In genomic region chr10:68551316-68551715, GRCm38 (mm10) we compare ENCODE assay signal across 24 mouse cellular contexts. TPM values are rescaled to one million over a fixed set of nuclear protein-coding genes. Genes with fewer than 3 reads are reported as not detected.
A peak's percentile ranks its signal among the peaks of the same experiment; 100 is the strongest.
DNase-seq lines count a peak whose midpoint lies in the region; ATAC-seq and TF ChIP-seq lines count a peak whose summit lies in the region.
"Had no signal": no experiment of that assay in that cellular context is flagged by ENCODE, and none has a peak within 500 bp of the region (broad histone marks: within the 10 kb centered on the region; RNA-seq: fewer than 3 reads in every experiment).

No protein-coding gene starts in this region.

- no peaks in the 10 kb centered on the region for H3K36me3 ChIP-seq in hindbrain, embryonic 13.5 days
- no peaks in the 10 kb centered on the region for H3K36me3 ChIP-seq in hindbrain, postnatal 0 days (ENCODE audit: insufficient read depth, low read length)
- H3K36me3 ChIP-seq in intestine, embryonic 15.5 days: no peaks in the 10 kb centered on the region
- no peaks in the 10 kb centered on the region for H3K36me3 ChIP-seq in intestine, postnatal 0 days (ENCODE audit: control insufficient read depth, insufficient read depth)
- H3K36me3 ChIP-seq in kidney, embryonic 16.5 days (ENCODE audit: insufficient read depth, low read length): no peaks in the 10 kb centered on the region
- no peaks in the 10 kb centered on the region for H3K36me3 ChIP-seq in intestine, embryonic 16.5 days (ENCODE audit: control insufficient read depth, insufficient read depth, low read length)
- H3K36me3 ChIP-seq: embryonic facial prominence, embryonic 10.5 days; embryonic facial prominence, embryonic 12.5 days; forebrain, embryonic 15.5 days had no signal

- 85% methylated on average over 7 of the region's 7 CpGs for WGBS in hindbrain, embryonic 13.5 days
- WGBS in hindbrain, postnatal 0 days: 83% methylated on average over 7 of the region's 7 CpGs
- 72% methylated on average over 7 of the region's 7 CpGs for WGBS in intestine, embryonic 15.5 days
- 61% methylated on average over 7 of the region's 7 CpGs for WGBS in intestine, postnatal 0 days
- WGBS in kidney, embryonic 16.5 days: 75% methylated on average over 7 of the region's 7 CpGs
- 71% methylated on average over 7 of the region's 7 CpGs for WGBS in intestine, embryonic 16.5 days

- no peak overlapping the region for H3K4me3 ChIP-seq in hindbrain, embryonic 13.5 days
- H3K4me3 ChIP-seq in hindbrain, postnatal 0 days (ENCODE audit: low read length): no peak overlapping the region
- H3K4me3 ChIP-seq in intestine, embryonic 15.5 days (replicated peaks): no peak overlapping the region
- H3K4me3 ChIP-seq in intestine, postnatal 0 days (ENCODE audit: low read depth, low read length): no peak overlapping the region
- H3K4me3 ChIP-seq in kidney, embryonic 16.5 days (ENCODE audit: low read length): no peak overlapping the region
- H3K4me3 ChIP-seq in intestine, embryonic 16.5 days (ENCODE audit: low read length): no peak overlapping the region
- H3K4me3 ChIP-seq: embryonic facial prominence, embryonic 10.5 days; embryonic facial prominence, embryonic 12.5 days; forebrain, embryonic 13.5 days; forebrain, embryonic 15.5 days had no signal

- H3K27ac ChIP-seq in hindbrain, embryonic 13.5 days: 0 out of 2 replicates have a peak overlapping the region, but pooled peaks have one; percentile 23
- H3K27ac ChIP-seq in hindbrain, postnatal 0 days: no peak overlapping the region
- H3K27ac ChIP-seq in intestine, embryonic 15.5 days: no peak overlapping the region
- H3K27ac ChIP-seq in intestine, postnatal 0 days (ENCODE audit: low read depth, low read length): no peak overlapping the region
- peak overlapping the region; percentile 56; the same call in 1 of the 2 replicates for H3K27ac ChIP-seq in kidney, embryonic 16.5 days (ENCODE audit: low read length)
- no peak overlapping the region for H3K27ac ChIP-seq in intestine, embryonic 16.5 days (ENCODE audit: low read length)
- H3K27ac ChIP-seq: embryonic facial prominence, embryonic 10.5 days; embryonic facial prominence, embryonic 12.5 days; forebrain, embryonic 13.5 days; forebrain, embryonic 15.5 days had no signal

- no peaks in the 10 kb centered on the region for H3K4me1 ChIP-seq in hindbrain, embryonic 13.5 days (replicated peaks)
- H3K4me1 ChIP-seq in hindbrain, postnatal 0 days (ENCODE audit: insufficient read depth, low read length): no peaks in the 10 kb centered on the region
- no peaks in the 10 kb centered on the region for H3K4me1 ChIP-seq in intestine, embryonic 15.5 days (replicated peaks)
- H3K4me1 ChIP-seq in intestine, postnatal 0 days (replicated peaks; ENCODE audit: control insufficient read depth, insufficient read depth, low read length): no peaks in the 10 kb centered on the region
- peaks cover 6% of the 10 kb centered on the region; the same call in 1 of the 2 replicates for H3K4me1 ChIP-seq in kidney, embryonic 16.5 days (ENCODE audit: insufficient read depth, low read length)
- no peaks in the 10 kb centered on the region for H3K4me1 ChIP-seq in intestine, embryonic 16.5 days (ENCODE audit: control insufficient read depth, insufficient read depth, low read length)
- H3K4me1 ChIP-seq: embryonic facial prominence, embryonic 10.5 days; embryonic facial prominence, embryonic 12.5 days; forebrain, embryonic 13.5 days; forebrain, embryonic 15.5 days had no signal

- no peak overlapping the region for H3K9ac ChIP-seq in hindbrain, embryonic 13.5 days
- no peak overlapping the region for H3K9ac ChIP-seq in hindbrain, postnatal 0 days (replicated peaks; ENCODE audit: low read length)
- no peak overlapping the region for H3K9ac ChIP-seq in intestine, embryonic 15.5 days
- no peak overlapping the region for H3K9ac ChIP-seq in intestine, postnatal 0 days (ENCODE audit: low read depth, low read length)
- no peak overlapping the region for H3K9ac ChIP-seq in kidney, embryonic 16.5 days (replicated peaks; ENCODE audit: low read length)
- H3K9ac ChIP-seq in intestine, embryonic 16.5 days (ENCODE audit: low read depth, low read length): no peak overlapping the region
- H3K9ac ChIP-seq: embryonic facial prominence, embryonic 12.5 days; forebrain, embryonic 13.5 days; forebrain, embryonic 15.5 days had no signal

- no peak for TF ChIP-seq CTCF in hindbrain, postnatal 0 days (IDR thresholded peaks at IDR 0.05; ENCODE audit: low read depth)
- no peak for TF ChIP-seq CTCF in intestine, postnatal 0 days (IDR thresholded peaks at IDR 0.05; ENCODE audit: low read depth)

- no peak for DNase-seq in hindbrain, postnatal 0 days (ENCODE audit: low spot score)
- DNase-seq in kidney, postnatal 36 days: no peak
- DNase-seq in cerebellum, adult 11 months: no peak
- DNase-seq: adrenal gland, adult 2 months; adrenal gland, postnatal 10 days; adrenal gland, postnatal 25 days; cerebellum, adult 11-12 months; cerebellum, adult 2 months; cerebellum, adult 9-10 months; cerebellum, postnatal 10 days; cerebellum, postnatal 25 days had no signal

- no peak for ATAC-seq in hindbrain, embryonic 13.5 days (ENCODE audit: low FRiP score)
- no peak for ATAC-seq in hindbrain, postnatal 0 days
- ATAC-seq in intestine, embryonic 15.5 days: peak; percentile 66
- no peak for ATAC-seq in intestine, postnatal 0 days
- ATAC-seq in kidney, embryonic 16.5 days (ENCODE audit: low FRiP score, low TSS enrichment): no peak
- peak; percentile 60 for ATAC-seq in intestine, embryonic 16.5 days
- ATAC-seq: forebrain, embryonic 13.5 days; forebrain, embryonic 15.5 days had no signal

- no peaks in the 10 kb centered on the region for H3K9me3 ChIP-seq in hindbrain, embryonic 13.5 days
- H3K9me3 ChIP-seq in hindbrain, postnatal 0 days (ENCODE audit: low read length): no peaks in the 10 kb centered on the region
- no peaks in the 10 kb centered on the region for H3K9me3 ChIP-seq in intestine, embryonic 15.5 days
- H3K9me3 ChIP-seq in intestine, postnatal 0 days (ENCODE audit: control insufficient read depth): no peaks in the 10 kb centered on the region
- H3K9me3 ChIP-seq in kidney, embryonic 16.5 days (ENCODE audit: low read length): no peaks in the 10 kb centered on the region; the same call in 1 of the 2 replicates
- no peaks in the 10 kb centered on the region for H3K9me3 ChIP-seq in intestine, embryonic 16.5 days (ENCODE audit: control insufficient read depth, low read length)
- H3K9me3 ChIP-seq: embryonic facial prominence, embryonic 10.5 days; embryonic facial prominence, embryonic 12.5 days; forebrain, embryonic 13.5 days; forebrain, embryonic 15.5 days had no signal

- no peaks in the 10 kb centered on the region for H3K27me3 ChIP-seq in hindbrain, embryonic 13.5 days
- no peaks in the 10 kb centered on the region for H3K27me3 ChIP-seq in hindbrain, postnatal 0 days (ENCODE audit: insufficient read depth, low read length)
- H3K27me3 ChIP-seq in intestine, embryonic 15.5 days (replicated peaks): no peaks in the 10 kb centered on the region
- no peaks in the 10 kb centered on the region for H3K27me3 ChIP-seq in intestine, postnatal 0 days (replicated peaks; ENCODE audit: control insufficient read depth, insufficient read depth, low read length)
- H3K27me3 ChIP-seq in kidney, embryonic 16.5 days (ENCODE audit: insufficient read depth, low read length): no peaks in the 10 kb centered on the region
- no peaks in the 10 kb centered on the region for H3K27me3 ChIP-seq in intestine, embryonic 16.5 days (replicated peaks; ENCODE audit: control insufficient read depth, insufficient read depth, low read length)
- H3K27me3 ChIP-seq: embryonic facial prominence, embryonic 12.5 days; forebrain, embryonic 13.5 days; forebrain, embryonic 15.5 days had no signal

- no peak overlapping the region for H3K4me2 ChIP-seq in hindbrain, embryonic 13.5 days
- H3K4me2 ChIP-seq in hindbrain, postnatal 0 days (ENCODE audit: low read depth, low read length): no peak overlapping the region
- no peak overlapping the region for H3K4me2 ChIP-seq in intestine, embryonic 15.5 days (replicated peaks)
- H3K4me2 ChIP-seq in intestine, postnatal 0 days (replicated peaks; ENCODE audit: low read depth): no peak overlapping the region
- H3K4me2 ChIP-seq in kidney, embryonic 16.5 days (replicated peaks; ENCODE audit: low read depth, low read length): no peak overlapping the region
- H3K4me2 ChIP-seq in intestine, embryonic 16.5 days (ENCODE audit: low read depth, low read length): no peak overlapping the region
- H3K4me2 ChIP-seq: embryonic facial prominence, embryonic 12.5 days; forebrain, embryonic 13.5 days; forebrain, embryonic 15.5 days had no signal

RNA-seq across cellular contexts. Expression of gene Cabcoco1, which starts 9.6 kb away (rescaled TPM):
- polyA plus RNA-seq in hindbrain, embryonic 13.5 days (2015; fragmentation: Nextera tagmentation; extraction: Ambion mirVana): 1.0 and 1.6 TPM in 2 replicates
- 0.94 and 4.3 TPM in 2 replicates for total RNA-seq in hindbrain, postnatal 0 days (2014; rRNA removed)
- 5.4 and 6.4 TPM in 2 replicates for polyA plus RNA-seq in hindbrain, postnatal 0 days (2015; fragmentation: Nextera tagmentation; extraction: Ambion mirVana)
- polyA plus RNA-seq in intestine, embryonic 15.5 days (2015; fragmentation: Nextera tagmentation; extraction: Ambion mirVana): 5.6 and 7.4 TPM in 2 replicates
- 3.7 and 4.0 TPM in 2 replicates for polyA plus RNA-seq in intestine, postnatal 0 days (2015; fragmentation: Nextera tagmentation; extraction: Ambion mirVana)
- 8.6 and 8.8 TPM in 2 replicates for polyA plus RNA-seq in kidney, embryonic 16.5 days (2015; fragmentation: Nextera tagmentation; extraction: Ambion mirVana)
- 8.4 and 9.0 TPM in 2 replicates for polyA plus RNA-seq in intestine, embryonic 16.5 days (2015; fragmentation: Nextera tagmentation; extraction: Ambion mirVana)
- total RNA-seq: ES-E14, MEL had no signal
- polyA plus RNA-seq: C2C12; forebrain, embryonic 11.5 days had no signal

Comparison
In these comparisons a context has a peak if more than half of its experiments do, and no peak if none do; other contexts are left out.
1. ATAC-seq: peak in intestine, embryonic 15.5 days (single experiment) and intestine, embryonic 16.5 days (single experiment); none in hindbrain, embryonic 13.5 days (single experiment), hindbrain, postnatal 0 days (single experiment), intestine, postnatal 0 days (single experiment) and kidney, embryonic 16.5 days (single experiment).
2. H3K27ac ChIP-seq: peak in hindbrain, embryonic 13.5 days (single experiment) and kidney, embryonic 16.5 days (single experiment); none in hindbrain, postnatal 0 days (single experiment), intestine, embryonic 15.5 days (single experiment), intestine, postnatal 0 days (single experiment) and intestine, embryonic 16.5 days (single experiment).